Mouse (Mus musculus) heart, postnatal 0 days (tissue): ENCODE results near the gene Scin. TPM values are rescaled to one million over a fixed set of nuclear protein-coding genes. Genes with fewer than 3 reads are reported as not detected.
A peak's percentile ranks its signal among the peaks of the same experiment; 100 is the strongest.

ENCODE experiments used
- ATAC-seq: fragments of 200-750 bp; cut with Nextera tagmentation; 2 replicates; pipeline ENCODE4 v1.8.0; 2017; ENCODE audit warnings: low read depth, moderate number of reproducible peaks, moderate library complexity; ENCODE audit not compliant: insufficient read depth
- DNase-seq: peaks from one replicate; pipeline ENCODE4 v3.0.0-alpha.2; 2016; ENCODE audit warnings: low spot score
- H3K27ac ChIP-seq: fragments of 300-500 bp; sonication (generic); 2 replicates; pipeline ENCODE4 v1.5.1; 2014; ENCODE audit warnings: low read depth, mild to moderate bottlenecking
- H3K27me3 ChIP-seq: fragments of 300-500 bp; sonication (generic); 2 replicates; pipeline ENCODE4 v1.6.1; 2014; ENCODE audit warnings: low read length, mixed read lengths; ENCODE audit not compliant: control insufficient read depth, insufficient read depth
- H3K36me3 ChIP-seq: fragments of 300-500 bp; sonication (generic); replicated peaks from 2 replicates; pipeline ENCODE4 v1.6.1; 2014; ENCODE audit warnings: low read length, mixed read lengths; ENCODE audit not compliant: control insufficient read depth, insufficient read depth
- H3K4me1 ChIP-seq: fragments of 300-500 bp; sonication (generic); 2 replicates; pipeline ENCODE4 v1.6.1; 2014; ENCODE audit warnings: antibody characterized with exemption; ENCODE audit not compliant: control insufficient read depth, insufficient read depth
- H3K4me2 ChIP-seq: fragments of 300-500 bp; sonication (generic); 2 replicates; pipeline ENCODE4 v1.6.1; 2014; ENCODE audit warnings: low read depth, mild to moderate bottlenecking, low read length, moderate library complexity
- H3K4me3 ChIP-seq: fragments of 300-500 bp; sonication (generic); 2 replicates; pipeline ENCODE4 v1.5.1; 2014; ENCODE audit warnings: low read depth, low read length
- H3K9ac ChIP-seq: fragments of 300-500 bp; sonication (generic); replicated peaks from 2 replicates; pipeline ENCODE4 v1.6.1; 2014; ENCODE audit warnings: low read depth, low read length, mixed read lengths
- H3K9me3 ChIP-seq: fragments of 300-500 bp; sonication (generic); replicated peaks from 2 replicates; pipeline ENCODE4 v1.6.1; 2016; ENCODE audit warnings: low read length; ENCODE audit not compliant: control insufficient read depth
- CTCF ChIP-seq: IDR thresholded peaks from 2 replicates; pipeline ENCODE4 v1.5.1; 2016; ENCODE audit warnings: antibody characterized with exemption, control low read depth, low read depth
- EP300 ChIP-seq: IDR thresholded peaks from 2 replicates; pipeline ENCODE4 v1.6.1; 2016; ENCODE audit warnings: antibody characterized with exemption, low read depth
- WGBS: fragments of 180-500 bp; shearing (Covaris S2); extraction: QIAGEN DNeasy Blood & Tissue Kit; methylation state at CpG from one replicate; pipeline ENCODE4 v1.1.7; 2014; 5-methylcytosine and 5-hydroxymethylcytosine counted together
- polyA plus RNA-seq: library from polyadenylated mRNA; unstranded; fragments of >200 nt; fragmentation: Nextera tagmentation; extraction: Ambion mirVana; gene quantifications from 2 replicates; pipeline ENCODE4 v1.2.1, GENCODE M21; 2015
- total RNA-seq: library from RNA; depleted of rRNA; stranded (reverse); fragments of >200 nt; gene quantifications from 2 replicates; pipeline ENCODE4 v1.2.3, GENCODE M21; 2014; ENCODE audit warnings: low replicate concordance

The Scin gene
- total and polyA plus RNA-seq, 2 experiments from 2014 or later: 2.7 TPM

GRCm38 (mm10) chr12:40164621-40165020 lies 30.6 kb upstream of the Scin start:
- no peaks in the 10 kb centered on the region for H3K36me3 ChIP-seq
- H3K27ac ChIP-seq: no peak overlapping the region
- H3K4me1 ChIP-seq: no peaks in the 10 kb centered on the region
- DNase-seq (peak; percentile 74), ATAC-seq (peak; percentile 53)
- 2% methylated on average over 2 of the region's 2 CpGs for WGBS
- no peaks in the 10 kb centered on the region for H3K9me3 ChIP-seq
- TF ChIP-seq CTCF (peak; percentile 82), EP300 (no peak)
- H3K4me3 ChIP-seq: no peak overlapping the region
- H3K9ac ChIP-seq: no peak overlapping the region
- no peak overlapping the region for H3K4me2 ChIP-seq
- H3K27me3 ChIP-seq: no peaks in the 10 kb centered on the region

- no peak overlapping the region for H3K27ac ChIP-seq
- 67% methylated on average over 2 of the region's 2 CpGs for WGBS
- H3K4me1 ChIP-seq: no peaks in the 10 kb centered on the region
- H3K9me3 ChIP-seq: no peaks in the 10 kb centered on the region
- no peak overlapping the region for H3K9ac ChIP-seq
- H3K4me3 ChIP-seq: no peak overlapping the region
- H3K4me2 ChIP-seq: no peak overlapping the region
- no peak for ATAC-seq
- DNase-seq: no peak
- TF ChIP-seq EP300 (no peak), CTCF (no peak)
- H3K27me3 ChIP-seq: no peaks in the 10 kb centered on the region
- H3K36me3 ChIP-seq: no peaks in the 10 kb centered on the region
Measured at GRCm38 (mm10) chr12:40160777-40161176, 26.7 kb upstream of the Scin start.

- no peak overlapping the region for H3K27ac ChIP-seq
- H3K36me3 ChIP-seq: no peaks in the 10 kb centered on the region
- WGBS: 85% methylated on average over 6 of the region's 6 CpGs
- H3K4me1 ChIP-seq: no peaks in the 10 kb centered on the region
- H3K4me2 ChIP-seq: no peak overlapping the region
- no peak overlapping the region for H3K9ac ChIP-seq
- DNase-seq (no peak), ATAC-seq (no peak)
- no peaks in the 10 kb centered on the region for H3K9me3 ChIP-seq
- no peak overlapping the region for H3K4me3 ChIP-seq
- TF ChIP-seq EP300 (no peak), CTCF (no peak)
- H3K27me3 ChIP-seq: no peaks in the 10 kb centered on the region
Measured at GRCm38 (mm10) chr12:40154188-40154587, 20.2 kb upstream of the Scin start.

GRCm38 (mm10) chr12:40152353-40153069 lies 18.5 kb upstream of the Scin start:
- TF ChIP-seq CTCF (no peak), EP300 (no peak)
- Histone ChIP-seq H3K4me1 (no peaks in the 10 kb centered on the region), H3K27ac (no peak overlapping the region), H3K9me3 (no peaks in the 10 kb centered on the region), H3K27me3 (no peaks in the 10 kb centered on the region), H3K4me3 (no peak overlapping the region), H3K9ac (no peak overlapping the region), H3K36me3 (no peaks in the 10 kb centered on the region), H3K4me2 (no peak overlapping the region)
- ATAC-seq: no peak
- 53% methylated on average over 8 of the region's 8 CpGs for WGBS
- no peak for DNase-seq

GRCm38 (mm10) chr12:40147319-40147718 lies 13.3 kb upstream of the Scin start:
- Histone ChIP-seq H3K9ac (no peak overlapping the region), H3K4me1 (no peaks in the 10 kb centered on the region), H3K27me3 (no peaks in the 10 kb centered on the region), H3K27ac (no peak overlapping the region), H3K4me2 (no peak overlapping the region), H3K36me3 (no peaks in the 10 kb centered on the region), H3K9me3 (no peaks in the 10 kb centered on the region), H3K4me3 (no peak overlapping the region)
- no peak for ATAC-seq
- WGBS: 50% methylated on average over 4 of the region's 4 CpGs
- DNase-seq: no peak
- TF ChIP-seq CTCF: no peak
- TF ChIP-seq EP300: no peak

- H3K9me3 ChIP-seq: no peaks in the 10 kb centered on the region
- no peaks in the 10 kb centered on the region for H3K4me1 ChIP-seq
- 70% methylated on average over 5 of the region's 5 CpGs for WGBS
- H3K27me3 ChIP-seq: no peaks in the 10 kb centered on the region
- DNase-seq (no peak), ATAC-seq (no peak)
- no peak overlapping the region for H3K9ac ChIP-seq
- no peak overlapping the region for H3K27ac ChIP-seq
- no peak overlapping the region for H3K4me3 ChIP-seq
- no peak overlapping the region for H3K4me2 ChIP-seq
- no peaks in the 10 kb centered on the region for H3K36me3 ChIP-seq
- TF ChIP-seq EP300: no peak
- no peak for TF ChIP-seq CTCF
Measured at GRCm38 (mm10) chr12:40146510-40146909, 12.5 kb upstream of the Scin start.
